Mouse (Mus musculus) right cerebral cortex, postnatal 25 days (tissue): Measurements from ENCODE around the gene Gjb4.

Experiments
- DNase-seq: peaks from one replicate; pipeline ENCODE4 v3.0.0; 2022

Gjb4 gene

GRCm38 (mm10) chr4:127306915-127307314, 47.0 kb downstream of the Gjb4 start:
- no peak for DNase-seq

GRCm38 (mm10) chr4:127303796-127304195, 50.1 kb downstream of the Gjb4 start:
- DNase-seq: no peak
